Mouse (Mus musculus) midbrain, embryonic 11.5 days (tissue): ENCODE measurements at regions not wholly inside any gene's neighbourhood (a gene's known extent, or its start where the extent isn't known, plus 50 kb on each side); places are given as distances from the start of the nearest gene placed in this dataset.
"Not testable (repeated sequence)": the region's sequence is repeated elsewhere in the genome, so short reads cannot be mapped to it uniquely, and the experiment has no call there.

Source experiments
- ATAC-seq: fragments of 200-750 bp; cut with Nextera tagmentation; 2 replicates; pipeline ENCODE4 v1.8.0; 2017; ENCODE audit warnings: moderate TSS enrichment, moderate library complexity; ENCODE audit not compliant: low FRiP score
- DNase-seq: peaks from one replicate; pipeline ENCODE4 v3.0.0; 2015; ENCODE audit warnings: low spot score; ENCODE audit errors: missing footprints
- H3K27ac ChIP-seq: fragments of 300-500 bp; sonication (generic); 2 replicates; pipeline ENCODE4 v1.5.1; 2014; ENCODE audit warnings: low read depth, low read length
- H3K27me3 ChIP-seq: fragments of 300-500 bp; sonication (generic); 2 replicates; pipeline ENCODE4 v1.6.1; 2014; ENCODE audit warnings: mild to moderate bottlenecking, low read length, moderate library complexity, mixed read lengths; ENCODE audit not compliant: control insufficient read depth, insufficient read depth
- H3K36me3 ChIP-seq: fragments of 300-500 bp; sonication (generic); 2 replicates; pipeline ENCODE4 v1.6.1; 2014; ENCODE audit warnings: mild to moderate bottlenecking, low read length, moderate library complexity, mixed read lengths; ENCODE audit not compliant: control insufficient read depth, insufficient read depth
- H3K4me1 ChIP-seq: fragments of 300-500 bp; sonication (generic); 2 replicates; pipeline ENCODE4 v1.6.1; 2014; ENCODE audit warnings: low read length; ENCODE audit not compliant: control insufficient read depth, insufficient read depth
- H3K4me2 ChIP-seq: fragments of 300-500 bp; sonication (generic); 2 replicates; pipeline ENCODE4 v1.6.1; 2014; ENCODE audit warnings: mild to moderate bottlenecking, moderate library complexity
- H3K4me3 ChIP-seq: fragments of 300-500 bp; sonication (generic); 2 replicates; pipeline ENCODE4 v1.5.1; 2014; ENCODE audit warnings: low read depth, low read length
- H3K9ac ChIP-seq: fragments of 300-500 bp; sonication (generic); 2 replicates; pipeline ENCODE4 v1.6.1; 2014; ENCODE audit warnings: low read length
- H3K9me3 ChIP-seq: fragments of 300-500 bp; sonication (generic); 2 replicates; pipeline ENCODE4 v1.6.1; 2016; ENCODE audit warnings: low read length; ENCODE audit not compliant: control insufficient read depth
- WGBS: fragments of 180-500 bp; shearing (Covaris S2); extraction: QIAGEN DNeasy Blood & Tissue Kit; methylation state at CpG from one replicate; pipeline ENCODE4 v1.1.7; 2014; 5-methylcytosine and 5-hydroxymethylcytosine counted together

GRCm38 (mm10) chr14:116698437-116698836, 226.7 kb upstream of the Gpc6 start:
- 77% methylated on average over 7 of the region's 7 CpGs for WGBS
- Histone ChIP-seq H3K27ac (no peak overlapping the region), H3K4me3 (no peak overlapping the region), H3K4me2 (no peak overlapping the region), H3K4me1 (no peaks in the 10 kb centered on the region), H3K36me3 (no peaks in the 10 kb centered on the region), H3K9ac (no peak overlapping the region), H3K9me3 (no peaks in the 10 kb centered on the region), H3K27me3 (no peaks in the 10 kb centered on the region)
- ATAC-seq, result no peak
- no peak for DNase-seq

GRCm38 (mm10) chr14:116734596-116734995, 190.5 kb upstream of the Gpc6 start:
- H3K27ac ChIP-seq, H3K4me3 ChIP-seq, H3K9ac ChIP-seq, H3K36me3 ChIP-seq, DNase-seq, H3K27me3 ChIP-seq, H3K9me3 ChIP-seq, ATAC-seq, H3K4me1 ChIP-seq, H3K4me2 ChIP-seq: not testable (repeated sequence)
- 81% methylated on average over 6 of the region's 6 CpGs for WGBS

GRCm38 (mm10) chr14:116754438-116755157, 170.5 kb upstream of the Gpc6 start:
- Histone ChIP-seq H3K9me3 (no peaks in the 10 kb centered on the region), H3K9ac (no peak overlapping the region), H3K4me2 (no peak overlapping the region), H3K36me3 (no peaks in the 10 kb centered on the region), H3K27me3 (no peaks in the 10 kb centered on the region), H3K4me3 (no peak overlapping the region), H3K27ac (no peak overlapping the region), H3K4me1 (no peaks in the 10 kb centered on the region)
- DNase-seq, result no peak
- no peak for ATAC-seq
- 91% methylated on average over 7 of the region's 7 CpGs for WGBS

DNA sequence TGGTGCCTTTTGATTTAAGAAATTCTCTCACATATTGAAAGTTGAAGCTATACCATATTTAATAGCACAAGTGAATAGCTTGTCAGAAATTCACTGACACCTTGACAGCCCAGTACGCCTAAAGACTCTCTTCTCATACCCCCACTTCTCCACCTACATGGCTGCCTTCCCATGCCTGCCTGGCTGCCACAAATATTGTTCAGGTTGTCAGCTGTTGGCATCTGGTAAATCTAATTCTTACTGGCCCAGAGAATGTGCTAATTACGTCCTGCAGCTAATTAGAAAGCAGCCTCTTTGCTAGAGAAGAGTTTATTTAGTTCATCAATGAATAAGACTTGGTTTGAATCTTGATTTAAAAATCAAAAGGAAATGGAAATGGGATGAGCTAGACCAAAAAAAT, 163.7 kb upstream of the Gpc6 start:
- Histone ChIP-seq H3K9ac (no peak overlapping the region), H3K4me1 (no peaks in the 10 kb centered on the region), H3K4me2 (no peak overlapping the region), H3K4me3 (no peak overlapping the region), H3K9me3 (no peaks in the 10 kb centered on the region), H3K27me3 (no peaks in the 10 kb centered on the region), H3K27ac (no peak overlapping the region), H3K36me3 (no peaks in the 10 kb centered on the region)
- 75% methylated on average over 2 of the region's 2 CpGs for WGBS
- DNase-seq, result no peak
- ATAC-seq, result no peak

GRCm38 (mm10) chr14:116771120-116771519, 154.0 kb upstream of the Gpc6 start:
- no peaks in the 10 kb centered on the region for H3K36me3 ChIP-seq
- DNase-seq, result no peak
- H3K4me2 ChIP-seq, result no peak overlapping the region
- H3K9ac ChIP-seq, result no peak overlapping the region
- no peaks in the 10 kb centered on the region for H3K9me3 ChIP-seq
- no peak overlapping the region for H3K4me3 ChIP-seq
- no peaks in the 10 kb centered on the region for H3K27me3 ChIP-seq
- H3K4me1 ChIP-seq, result no peaks in the 10 kb centered on the region
- H3K27ac ChIP-seq, result no peak overlapping the region
- 87% methylated on average over 4 of the region's 4 CpGs for WGBS
- no peak for ATAC-seq

DNA sequence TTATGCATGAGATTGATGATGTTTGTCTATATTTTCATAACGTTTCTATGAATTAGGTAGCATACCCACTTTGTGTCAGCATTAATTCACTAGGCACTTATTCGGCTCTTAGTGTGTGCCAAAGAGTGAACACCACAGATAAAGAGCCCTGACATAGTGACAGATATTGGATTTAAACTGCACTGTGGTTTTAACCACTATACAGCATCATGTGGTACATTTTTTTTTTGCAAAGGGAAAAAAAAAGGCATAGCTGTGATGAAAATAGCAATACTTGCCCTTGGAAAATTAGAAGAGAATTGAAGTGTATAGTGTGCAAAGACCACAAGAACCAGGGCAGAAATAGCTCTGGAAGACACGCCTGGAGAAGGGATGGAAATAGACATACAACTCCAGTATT, 153.4 kb upstream of the Gpc6 start:
- WGBS, result 91% methylated on average over 3 of the region's 3 CpGs
- no peaks in the 10 kb centered on the region for H3K27me3 ChIP-seq
- no peaks in the 10 kb centered on the region for H3K9me3 ChIP-seq
- no peaks in the 10 kb centered on the region for H3K36me3 ChIP-seq
- no peak for ATAC-seq
- H3K4me1 ChIP-seq, result no peaks in the 10 kb centered on the region
- H3K9ac ChIP-seq, result no peak overlapping the region
- DNase-seq, result no peak
- no peak overlapping the region for H3K4me3 ChIP-seq
- H3K4me2 ChIP-seq, result no peak overlapping the region
- no peak overlapping the region for H3K27ac ChIP-seq

DNA sequence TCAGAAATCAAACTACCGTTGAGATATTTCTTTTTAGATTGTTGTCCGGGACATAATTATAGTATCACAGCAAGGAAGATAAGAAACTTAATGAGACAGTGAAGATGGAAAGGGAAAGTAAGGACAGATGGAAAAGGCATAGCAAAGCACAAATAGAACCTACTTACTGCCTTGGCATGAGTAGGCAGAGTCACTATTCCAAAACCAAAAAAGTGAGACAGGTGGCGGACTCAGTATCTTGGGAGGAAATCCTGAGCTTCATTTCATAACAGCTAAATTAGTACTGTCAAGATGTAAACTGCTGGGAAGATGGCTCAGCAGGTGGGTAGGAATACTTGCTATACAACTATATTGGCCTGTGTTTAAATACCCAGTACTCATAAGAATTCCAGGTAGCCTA, 145.5 kb upstream of the Gpc6 start:
- DNase-seq, result no peak
- no peak overlapping the region for H3K27ac ChIP-seq
- no peak for ATAC-seq
- H3K27me3 ChIP-seq, result no peaks in the 10 kb centered on the region
- WGBS, result 93% methylated on average over 3 of the region's 3 CpGs
- H3K4me2 ChIP-seq, result no peak overlapping the region
- no peaks in the 10 kb centered on the region for H3K36me3 ChIP-seq
- no peaks in the 10 kb centered on the region for H3K9me3 ChIP-seq
- H3K4me3 ChIP-seq, result no peak overlapping the region
- no peak overlapping the region for H3K9ac ChIP-seq
- H3K4me1 ChIP-seq, result no peaks in the 10 kb centered on the region

DNA sequence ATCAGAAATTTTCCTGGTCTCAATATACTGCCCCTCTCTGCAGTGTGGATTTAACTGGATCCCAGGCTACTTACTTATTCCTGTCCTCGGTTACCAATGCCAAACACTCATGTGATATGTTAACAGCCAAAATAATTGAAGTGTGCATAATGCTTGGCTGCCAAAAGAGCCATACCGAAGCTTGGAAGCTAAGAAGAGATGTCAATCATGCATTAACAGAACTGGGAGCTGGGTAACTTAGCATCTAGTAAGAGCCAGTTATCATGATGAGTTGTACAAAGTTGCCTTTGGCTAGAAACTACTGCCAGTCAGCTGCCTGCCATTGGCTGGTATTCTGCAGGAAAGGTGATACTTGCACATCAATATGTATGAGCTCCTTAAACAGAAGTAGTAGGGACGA, 141.3 kb upstream of the Gpc6 start:
- H3K36me3 ChIP-seq, result no peaks in the 10 kb centered on the region
- ATAC-seq, result no peak
- 76% methylated on average over 3 of the region's 3 CpGs for WGBS
- H3K4me3 ChIP-seq, result no peak overlapping the region
- no peaks in the 10 kb centered on the region for H3K27me3 ChIP-seq
- H3K4me2 ChIP-seq, result no peak overlapping the region
- DNase-seq, result no peak
- H3K9ac ChIP-seq, result no peak overlapping the region
- H3K9me3 ChIP-seq, result no peaks in the 10 kb centered on the region
- H3K4me1 ChIP-seq, result no peaks in the 10 kb centered on the region
- H3K27ac ChIP-seq, result no peak overlapping the region

GRCm38 (mm10) chr14:116806504-116806903, 118.6 kb upstream of the Gpc6 start:
- Histone ChIP-seq H3K36me3 (no peaks in the 10 kb centered on the region), H3K9me3 (no peaks in the 10 kb centered on the region), H3K4me1 (no peaks in the 10 kb centered on the region), H3K27ac (no peak overlapping the region), H3K9ac (no peak overlapping the region), H3K4me3 (no peak overlapping the region), H3K27me3 (no peaks in the 10 kb centered on the region), H3K4me2 (no peak overlapping the region)
- no peak for ATAC-seq
- WGBS, result 82% methylated on average over 3 of the region's 3 CpGs
- DNase-seq, result no peak
